Comparison of ENCODE assay signal across 12 mouse cellular contexts in the genomic region with DNA sequence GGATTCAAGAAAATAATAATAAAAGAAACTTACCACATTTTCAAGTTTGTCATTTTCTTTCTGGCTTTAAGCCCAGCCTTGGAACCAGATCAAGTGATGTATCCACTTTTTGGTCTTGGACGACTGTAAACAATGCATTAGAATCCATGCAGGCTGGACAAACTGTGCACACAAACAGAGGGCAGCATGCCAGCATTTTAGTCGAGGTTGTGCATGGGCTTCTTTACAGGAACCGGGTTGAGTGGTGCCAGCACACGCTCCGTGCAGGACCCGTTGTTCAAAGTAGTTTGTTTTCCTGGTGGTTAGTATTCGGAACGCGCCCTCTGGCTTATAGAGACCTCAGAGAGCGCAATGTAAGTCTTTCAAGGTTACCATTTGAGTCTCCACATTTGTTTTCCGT. TPM values are rescaled to one million over a fixed set of nuclear protein-coding genes. Genes with fewer than 3 reads are reported as not detected.
DNase-seq lines count a peak whose midpoint lies in the region; ATAC-seq and TF ChIP-seq lines count a peak whose summit lies in the region.
"Had no signal": no experiment of that assay in that cellular context is flagged by ENCODE, and none has a peak within 500 bp of the region (broad histone marks: within the 10 kb centered on the region; RNA-seq: fewer than 3 reads in every experiment).

No protein-coding gene starts in this region.

- H3K9ac ChIP-seq in heart, adult 2 months (ENCODE audit: low read depth, low read length): no peak overlapping the region
- no peak overlapping the region for H3K9ac ChIP-seq in midbrain, embryonic 14.5 days (replicated peaks; ENCODE audit: low read length)
- H3K9ac ChIP-seq: intestine, embryonic 15.5 days; liver, embryonic 13.5 days; neural tube, embryonic 13.5 days had no signal

- no peak for TF ChIP-seq EP300 in heart, adult 2 months (IDR thresholded peaks at IDR 0.05; ENCODE audit: insufficient read depth, low read depth, low read length)

- peaks cover 12% of the 10 kb centered on the region for H3K36me3 ChIP-seq in heart, adult 2 months (ENCODE audit: control insufficient read depth, insufficient read depth, low read length)
- H3K36me3 ChIP-seq in midbrain, embryonic 14.5 days (ENCODE audit: control insufficient read depth, insufficient read depth, low read length): no peaks in the 10 kb centered on the region
- H3K36me3 ChIP-seq in midbrain, embryonic 10.5 days: no peaks in the 10 kb centered on the region
- H3K36me3 ChIP-seq: intestine, embryonic 15.5 days; liver, embryonic 13.5 days; neural tube, embryonic 13.5 days had no signal

- WGBS in heart, adult 2 months: 64% methylated on average over 11 of the region's 11 CpGs
- 82% methylated on average over 11 of the region's 11 CpGs for WGBS in midbrain, embryonic 14.5 days
- WGBS in midbrain, embryonic 10.5 days: 89% methylated on average over 11 of the region's 11 CpGs
- WGBS in cerebellum, adult 2 months: 46% methylated on average over 11 of the region's 11 CpGs

- peak; percentile 31; the same call in 1 of the 2 replicates for ATAC-seq in midbrain, embryonic 14.5 days (ENCODE audit: low FRiP score, low TSS enrichment)
- ATAC-seq: intestine, embryonic 15.5 days had no signal

- H3K4me1 ChIP-seq in heart, adult 2 months (ENCODE audit: control insufficient read depth, insufficient read depth, low read length): peaks cover 5% of the 10 kb centered on the region
- H3K4me1 ChIP-seq in midbrain, embryonic 14.5 days (ENCODE audit: control insufficient read depth, insufficient read depth, low read length): no peaks in the 10 kb centered on the region
- H3K4me1 ChIP-seq in midbrain, embryonic 10.5 days: no peaks in the 10 kb centered on the region
- no peaks in the 10 kb centered on the region for H3K4me1 ChIP-seq in cerebellum, adult 2 months (ENCODE audit: control insufficient read depth, insufficient read depth, low read length)
- H3K4me1 ChIP-seq: intestine, embryonic 15.5 days; liver, embryonic 13.5 days had no signal

- DNase-seq in heart, adult 2 months: peak; percentile 10 to 20
- DNase-seq in heart, adult 8-10 months (ENCODE audit: low spot score): no peak
- DNase-seq in midbrain, embryonic 14.5 days: peak; percentile 36
- DNase-seq in midbrain, embryonic 10.5 days (ENCODE audit: low spot score): no peak
- DNase-seq in cerebellum, adult 2 months: peak; percentile 31 to 44
- DNase-seq in lung, postnatal 36 days: peak; percentile 58
- no peak for DNase-seq in embryo, embryonic 10.5 days (ENCODE audit: low spot score)
- no peak for DNase-seq in layer of hippocampus, adult 11-12 months (ENCODE audit: low spot score)
- DNase-seq: liver, embryonic 13.5 days; thymus, adult 18-20 months had no signal

- H3K27ac ChIP-seq in heart, adult 2 months: no peak overlapping the region; the same call in 1 of the 2 replicates
- H3K27ac ChIP-seq in midbrain, embryonic 14.5 days (replicated peaks; ENCODE audit: low read depth, low read length): no peak overlapping the region
- no peak overlapping the region for H3K27ac ChIP-seq in midbrain, embryonic 10.5 days (replicated peaks)
- no peak overlapping the region for H3K27ac ChIP-seq in cerebellum, adult 2 months (ENCODE audit: insufficient read depth, low read length)
- H3K27ac ChIP-seq: intestine, embryonic 15.5 days; liver, embryonic 13.5 days; neural tube, embryonic 13.5 days had no signal

- TF ChIP-seq CTCF in heart, adult 2 months (IDR thresholded peaks at IDR 0.05): no peak
- no peak for TF ChIP-seq CTCF in cerebellum, adult 2 months (IDR thresholded peaks at IDR 0.05; ENCODE audit: borderline replicate concordance, insufficient read depth, low read depth, low read length)

- no peaks in the 10 kb centered on the region for H3K27me3 ChIP-seq in heart, adult 2 months (ENCODE audit: control insufficient read depth, insufficient read depth, low read length)
- H3K27me3 ChIP-seq in midbrain, embryonic 14.5 days (ENCODE audit: control insufficient read depth, insufficient read depth, low read length): no peaks in the 10 kb centered on the region
- H3K27me3 ChIP-seq in midbrain, embryonic 10.5 days (ENCODE audit: low read depth, poor library complexity, severe bottlenecking): no peaks in the 10 kb centered on the region
- no peaks in the 10 kb centered on the region for H3K27me3 ChIP-seq in cerebellum, adult 2 months (ENCODE audit: control insufficient read depth, insufficient read depth, low read length)
- H3K27me3 ChIP-seq: intestine, embryonic 15.5 days; liver, embryonic 13.5 days; neural tube, embryonic 13.5 days had no signal

- no peaks in the 10 kb centered on the region for H3K9me3 ChIP-seq in midbrain, embryonic 14.5 days (ENCODE audit: control insufficient read depth, low read length)
- no peaks in the 10 kb centered on the region for H3K9me3 ChIP-seq in midbrain, embryonic 10.5 days (replicated peaks)
- H3K9me3 ChIP-seq: intestine, embryonic 15.5 days; liver, embryonic 13.5 days; neural tube, embryonic 13.5 days had no signal

- intact Hi-C loops in heart, adult 2 months (cut with DNase I): no loop called here

- H3K4me2 ChIP-seq in midbrain, embryonic 14.5 days (ENCODE audit: low read length): no peak overlapping the region
- H3K4me2 ChIP-seq: intestine, embryonic 15.5 days; liver, embryonic 13.5 days; neural tube, embryonic 13.5 days had no signal

- H3K4me3 ChIP-seq in heart, adult 2 months: no peak overlapping the region
- no peak overlapping the region for H3K4me3 ChIP-seq in midbrain, embryonic 14.5 days (replicated peaks; ENCODE audit: low read depth, low read length)
- no peak overlapping the region for H3K4me3 ChIP-seq in midbrain, embryonic 10.5 days
- no peak overlapping the region for H3K4me3 ChIP-seq in cerebellum, adult 2 months (replicated peaks; ENCODE audit: insufficient read depth, low read depth, low read length)
- H3K4me3 ChIP-seq: intestine, embryonic 15.5 days; liver, embryonic 13.5 days; neural tube, embryonic 13.5 days had no signal

- TF ChIP-seq POLR2A in heart, adult 2 months (IDR thresholded peaks at IDR 0.05; ENCODE audit: insufficient read depth, low read depth, low read length): no peak
- TF ChIP-seq POLR2A in cerebellum, adult 2 months (IDR thresholded peaks at IDR 0.05; ENCODE audit: borderline replicate concordance, insufficient read depth, low read length): no peak

- H3K79me2 ChIP-seq in heart, adult 2 months (replicated peaks; ENCODE audit: control insufficient read depth, insufficient read depth, low read length): no peaks in the 10 kb centered on the region

RNA-seq across cellular contexts. Expression of gene Plcb1, which starts 30.5 kb away (rescaled TPM):
- 1 to 10 TPM; 3.9 to 4.2 TPM for total RNA-seq in heart, adult 2 months (2021)
- 0.78 and 2.5 TPM in 2 replicates for polyA plus RNA-seq in heart, adult 2 months (2012; rRNA removed)
- total RNA-seq in heart, adult 8-10 months (2022): 1 to 10 TPM; 3.8 to 4.4 (median 4.1) TPM
- 30.7 and 32.9 TPM in 2 replicates for polyA plus RNA-seq in midbrain, embryonic 14.5 days (2014; fragmentation: Nextera tagmentation; extraction: Ambion mirVana)
- 4.8 and 6.1 TPM in 2 replicates for polyA plus RNA-seq in midbrain, embryonic 10.5 days (2016; fragmentation: Nextera tagmentation; extraction: Ambion mirVana)
- 18.5 and 20.8 TPM in 2 replicates for polyA plus RNA-seq in cerebellum, adult 2 months (2012; rRNA removed)

Comparison
In these comparisons a context has a peak if more than half of its experiments do, and no peak if none do; other contexts are left out.
1. DNase-seq: peak in heart, adult 2 months (2 of 2), midbrain, embryonic 14.5 days (single experiment), cerebellum, adult 2 months (2 of 2) and lung, postnatal 36 days (single experiment); none in heart, adult 8-10 months (single experiment), midbrain, embryonic 10.5 days (single experiment), embryo, embryonic 10.5 days (single experiment) and layer of hippocampus, adult 11-12 months (single experiment).